Mouse (Mus musculus): ENCODE results near the gene Hmox1.
A peak's percentile ranks its signal among the peaks of the same experiment; 100 is the strongest.

Gene Hmox1

DNA sequence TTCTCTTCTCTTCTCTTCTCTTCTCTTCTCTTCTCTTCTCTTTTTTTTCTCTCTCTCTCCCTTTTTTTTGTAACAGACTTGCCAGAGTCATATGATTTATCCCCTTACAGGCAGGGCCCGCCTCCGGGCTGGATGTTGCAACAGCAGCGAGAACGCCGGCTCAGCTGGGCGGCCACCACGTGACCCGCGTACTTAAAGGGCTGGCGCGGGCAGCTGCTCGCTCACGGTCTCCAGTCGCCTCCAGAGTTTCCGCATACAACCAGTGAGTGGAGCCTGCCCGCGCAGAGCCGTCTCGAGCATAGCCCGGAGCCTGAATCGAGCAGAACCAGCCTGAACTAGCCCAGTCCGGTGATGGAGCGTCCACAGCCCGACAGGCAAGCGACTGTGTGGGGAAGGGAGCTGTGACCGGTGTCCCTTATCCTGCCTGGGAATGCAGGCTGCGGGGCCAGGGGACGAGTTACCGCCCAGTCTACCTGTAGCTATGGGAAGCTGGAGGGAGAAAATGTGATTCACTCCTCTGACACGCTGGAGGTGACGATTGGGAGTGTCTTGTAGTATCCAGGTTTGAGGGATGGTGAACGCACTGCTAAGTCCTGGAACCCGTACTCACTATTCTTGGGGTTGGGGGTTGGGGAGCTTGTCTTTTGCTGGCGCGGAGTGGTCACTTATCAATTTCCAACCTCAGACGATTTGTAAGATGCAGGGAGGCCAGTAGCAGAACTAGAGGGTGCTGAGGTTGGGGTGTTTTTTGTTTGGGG, at the start of gene Hmox1:
Gene Hmox1, plus strand, starts transcription at position 223 of the 758 bp plus-strand sequence.
- Histone ChIP-seq H3K27me3 (ENCODE audit: control insufficient read depth, insufficient read depth, low read length, poor library complexity, severe bottlenecking) (no peaks in the 10 kb centered on the region; the same call in none of the 2 replicates), H3K36me3 (ENCODE audit: control insufficient read depth, insufficient read depth, low read length, poor library complexity, severe bottlenecking) (no peaks in the 10 kb centered on the region)
- DNase-seq (ENCODE audit: low read depth, low spot score), result peak; percentile 69

DNA sequence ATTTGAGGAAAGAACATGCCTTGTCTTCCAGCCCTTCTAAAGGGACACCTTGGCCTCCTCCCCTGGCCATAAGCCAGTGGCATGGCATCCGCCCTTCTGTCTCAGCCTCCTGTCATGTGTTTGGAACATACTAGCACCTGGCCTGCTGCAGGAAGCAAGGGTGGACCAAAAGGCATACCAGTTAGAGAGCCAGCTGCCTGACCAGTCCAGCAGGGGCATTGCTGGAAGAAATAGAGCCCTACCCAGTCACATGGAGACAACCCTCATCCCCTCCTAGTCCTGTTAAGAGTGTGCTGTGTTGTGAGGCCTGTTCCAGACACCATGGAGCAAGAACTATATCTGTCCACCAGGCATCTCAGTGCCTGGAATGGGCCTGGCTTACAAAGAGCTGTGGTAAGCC, 47.1 kb upstream of the Hmox1 start:
- DNase-seq (ENCODE audit: low read depth, low spot score), result no peak
- Histone ChIP-seq H3K27me3 (ENCODE audit: control insufficient read depth, insufficient read depth, low read length, poor library complexity, severe bottlenecking) (no peaks in the 10 kb centered on the region), H3K36me3 (ENCODE audit: control insufficient read depth, insufficient read depth, low read length, poor library complexity, severe bottlenecking) (no peaks in the 10 kb centered on the region)

DNA sequence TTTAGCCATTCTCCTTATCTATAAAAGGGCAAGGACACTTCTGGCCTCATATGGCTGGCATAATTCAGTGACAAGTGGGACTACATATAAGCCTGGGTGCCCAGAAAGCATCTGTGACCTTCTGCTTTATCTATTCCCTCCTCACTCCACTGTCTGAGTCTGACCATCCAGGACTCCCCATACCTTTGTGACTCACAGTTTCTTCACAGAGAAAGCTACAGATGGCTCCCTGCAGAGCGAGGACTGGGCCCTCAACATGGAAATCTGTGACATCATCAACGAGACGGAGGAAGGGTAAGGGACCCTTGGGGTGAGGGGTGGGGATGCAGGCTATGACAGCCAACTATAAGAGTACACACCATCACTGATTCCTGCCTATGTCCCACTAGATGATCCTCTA, 45.6 kb upstream of the Hmox1 start:
- Histone ChIP-seq H3K36me3 (ENCODE audit: control insufficient read depth, insufficient read depth, low read length, poor library complexity, severe bottlenecking) (no peaks in the 10 kb centered on the region), H3K27me3 (ENCODE audit: control insufficient read depth, insufficient read depth, low read length, poor library complexity, severe bottlenecking) (no peaks in the 10 kb centered on the region)
- no peak for DNase-seq (ENCODE audit: low read depth, low spot score)

DNA sequence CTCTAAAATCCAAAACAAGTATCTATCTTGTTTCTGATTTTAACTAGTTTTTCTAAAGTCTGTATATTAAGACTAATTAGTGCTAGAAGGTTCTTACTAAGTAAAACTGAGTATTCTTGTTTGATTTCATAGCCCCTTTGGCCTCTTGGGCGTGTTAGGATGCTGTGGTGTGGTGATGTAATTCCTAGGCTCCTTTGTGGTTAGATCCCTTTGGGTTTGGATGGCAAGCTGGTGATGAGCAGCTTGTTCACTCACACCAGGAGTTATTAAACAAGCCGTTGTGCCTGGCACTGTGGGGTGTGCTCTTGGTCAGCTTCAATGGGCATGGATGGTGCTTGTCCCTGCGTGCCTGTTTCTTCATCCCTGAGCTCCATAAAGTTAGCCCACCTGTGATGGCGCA, 40.1 kb upstream of the Hmox1 start:
- no peaks in the 10 kb centered on the region for H3K27me3 ChIP-seq (ENCODE audit: control insufficient read depth, insufficient read depth, low read length, poor library complexity, severe bottlenecking)
- H3K36me3 ChIP-seq (ENCODE audit: control insufficient read depth, insufficient read depth, low read length, poor library complexity, severe bottlenecking), result no peaks in the 10 kb centered on the region; the same call in 1 of the 2 replicates

DNA sequence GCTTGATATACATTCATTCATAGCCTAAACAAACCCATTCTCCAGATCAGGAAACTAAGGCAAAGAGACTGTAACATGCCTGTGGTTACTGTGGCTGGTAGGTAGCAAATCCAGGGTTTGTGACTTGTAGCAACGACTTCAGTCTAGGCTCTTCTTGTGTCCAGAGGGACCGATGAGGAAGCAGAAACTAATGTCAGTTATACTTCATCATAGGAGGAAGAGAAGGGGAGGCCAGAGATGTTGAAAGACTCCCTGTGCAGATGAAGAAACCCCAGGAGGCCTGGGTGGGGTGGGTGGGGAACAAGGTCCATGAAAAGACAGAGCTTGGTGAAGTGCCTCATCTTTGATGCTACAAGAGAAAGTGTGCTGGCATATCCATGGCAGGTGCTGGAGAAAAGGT, 37.7 kb upstream of the Hmox1 start:
- Histone ChIP-seq H3K27me3 (ENCODE audit: control insufficient read depth, insufficient read depth, low read length, poor library complexity, severe bottlenecking) (no peaks in the 10 kb centered on the region), H3K36me3 (ENCODE audit: control insufficient read depth, insufficient read depth, low read length, poor library complexity, severe bottlenecking) (peaks cover 1% of the 10 kb centered on the region; the same call in 1 of the 2 replicates)
- no peak for DNase-seq (ENCODE audit: low read depth, low spot score)

More for the DNA sequence above, 40.1 kb upstream of the Hmox1 start:
- no peak for DNase-seq (ENCODE audit: low read depth, low spot score)

DNA sequence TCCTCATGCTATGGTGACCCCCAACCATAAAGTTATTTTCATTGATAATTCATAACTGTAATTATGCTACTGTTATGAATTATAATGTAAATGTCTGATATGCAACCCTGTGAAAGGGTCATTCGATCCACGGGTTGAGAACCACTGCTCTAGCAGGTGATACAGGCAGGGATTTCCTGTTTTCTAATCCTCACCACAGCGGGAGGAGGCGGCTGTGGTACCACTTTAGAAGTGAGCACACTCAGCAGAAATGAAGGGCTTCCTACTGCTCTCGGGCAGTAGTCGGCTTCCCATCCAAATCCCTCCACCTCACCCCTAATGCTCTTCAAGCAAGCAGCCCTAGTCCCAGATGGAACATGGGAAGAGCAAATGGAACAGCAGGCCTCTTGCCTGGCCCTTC, 33.4 kb upstream of the Hmox1 start:
- H3K36me3 ChIP-seq (ENCODE audit: control insufficient read depth, insufficient read depth, low read length, poor library complexity, severe bottlenecking), result peaks cover 1% of the 10 kb centered on the region; the same call in 1 of the 2 replicates
- H3K27me3 ChIP-seq (ENCODE audit: control insufficient read depth, insufficient read depth, low read length, poor library complexity, severe bottlenecking), result no peaks in the 10 kb centered on the region
- no peak for DNase-seq (ENCODE audit: low read depth, low spot score)

DNA sequence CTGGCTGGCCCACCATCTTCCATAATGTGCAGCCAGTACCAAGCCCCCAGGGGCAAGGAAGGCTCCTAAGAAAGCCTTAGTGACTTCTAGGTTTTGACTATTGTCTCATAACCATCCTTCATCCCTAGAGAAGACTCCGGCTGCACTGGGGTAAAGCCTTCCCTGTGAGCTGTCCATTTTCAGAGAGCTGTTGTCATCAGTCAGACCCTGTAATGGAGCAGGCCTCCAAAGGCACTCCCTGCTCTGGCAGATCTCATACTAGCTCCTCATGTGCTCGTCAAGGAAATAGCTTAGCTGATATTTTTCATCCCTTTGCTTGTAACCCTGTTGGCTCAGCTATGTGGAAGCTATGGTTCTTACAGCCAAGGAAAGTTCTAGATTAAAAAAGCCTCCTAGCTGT, 32.6 kb upstream of the Hmox1 start:
- Histone ChIP-seq H3K36me3 (ENCODE audit: control insufficient read depth, insufficient read depth, low read length, poor library complexity, severe bottlenecking) (peaks cover 1% of the 10 kb centered on the region; the same call in 1 of the 2 replicates), H3K27me3 (ENCODE audit: control insufficient read depth, insufficient read depth, low read length, poor library complexity, severe bottlenecking) (no peaks in the 10 kb centered on the region)
- no peak for DNase-seq (ENCODE audit: low read depth, low spot score)

DNA sequence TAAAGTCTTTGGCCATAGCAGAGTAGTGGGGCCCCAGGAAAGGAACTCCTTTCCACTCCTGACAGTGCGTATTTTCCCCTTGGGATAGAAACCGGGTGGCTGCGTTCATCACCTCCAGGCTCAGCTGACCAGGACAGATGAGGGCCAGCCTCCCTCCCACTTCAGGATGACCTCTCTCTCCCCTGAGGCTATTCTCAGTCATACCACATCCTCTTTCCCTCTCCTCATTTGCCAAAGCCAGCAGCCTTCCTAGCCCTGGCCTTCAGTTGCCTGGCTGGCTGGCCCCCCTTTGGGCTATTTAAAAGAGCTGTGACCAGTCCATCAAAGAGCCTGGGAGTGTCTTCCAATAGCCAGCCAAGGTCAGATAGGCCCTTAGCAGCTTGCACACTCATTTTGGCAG, 30.1 kb upstream of the Hmox1 start:
- no peak for DNase-seq (ENCODE audit: low read depth, low spot score)
- Histone ChIP-seq H3K36me3 (ENCODE audit: control insufficient read depth, insufficient read depth, low read length, poor library complexity, severe bottlenecking) (peaks cover 3% of the 10 kb centered on the region; the same call in 1 of the 2 replicates), H3K27me3 (ENCODE audit: control insufficient read depth, insufficient read depth, low read length, poor library complexity, severe bottlenecking) (no peaks in the 10 kb centered on the region)

DNA sequence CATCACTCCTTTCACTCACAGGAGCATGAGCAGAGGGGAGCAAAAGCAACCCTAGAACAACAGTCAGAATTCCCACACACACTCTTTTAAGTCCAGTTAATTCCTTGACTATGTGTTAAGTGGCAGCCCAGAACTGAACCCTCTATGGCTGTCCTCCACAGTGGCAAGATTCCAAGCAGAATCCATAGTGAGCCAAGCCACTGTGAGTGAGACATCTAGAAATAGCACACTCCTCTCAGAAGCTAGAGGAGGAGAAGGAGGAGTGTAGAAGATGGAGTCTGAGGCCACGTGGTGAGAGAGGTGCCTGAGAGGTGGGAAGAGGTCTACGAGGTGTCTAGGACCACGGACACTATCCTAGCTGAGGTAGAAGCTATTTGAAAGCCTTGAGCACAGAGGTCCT, 28.6 kb upstream of the Hmox1 start:
- H3K27me3 ChIP-seq (ENCODE audit: control insufficient read depth, insufficient read depth, low read length, poor library complexity, severe bottlenecking), result no peaks in the 10 kb centered on the region
- no peak for DNase-seq (ENCODE audit: low read depth, low spot score)
- H3K36me3 ChIP-seq (ENCODE audit: control insufficient read depth, insufficient read depth, low read length, poor library complexity, severe bottlenecking), result peaks cover 1% of the 10 kb centered on the region; the same call in 1 of the 2 replicates

DNA sequence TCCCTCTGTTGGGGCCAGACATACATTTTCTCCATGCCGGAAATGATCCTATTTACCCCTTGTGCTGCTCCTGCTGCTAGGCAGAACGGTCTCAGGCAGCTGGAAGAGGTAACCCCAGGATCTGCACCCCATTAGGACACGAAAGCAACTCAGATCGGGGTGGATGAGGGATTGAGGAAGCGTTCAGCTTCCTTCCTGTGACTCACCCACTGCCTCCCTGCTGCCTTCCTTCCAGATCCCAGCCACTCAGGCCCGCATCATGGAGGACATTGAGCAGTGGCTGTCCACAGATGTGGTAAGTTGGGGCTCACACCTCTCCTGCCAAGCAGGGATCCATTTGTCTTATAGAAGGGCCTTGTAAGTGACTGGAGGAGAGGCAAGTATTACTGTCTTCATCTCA, 26.1 kb upstream of the Hmox1 start:
- no peak for DNase-seq (ENCODE audit: low read depth, low spot score)
- no peaks in the 10 kb centered on the region for H3K27me3 ChIP-seq (ENCODE audit: control insufficient read depth, insufficient read depth, low read length, poor library complexity, severe bottlenecking)
- peaks cover 1% of the 10 kb centered on the region; the same call in 1 of the 2 replicates for H3K36me3 ChIP-seq (ENCODE audit: control insufficient read depth, insufficient read depth, low read length, poor library complexity, severe bottlenecking)

DNA sequence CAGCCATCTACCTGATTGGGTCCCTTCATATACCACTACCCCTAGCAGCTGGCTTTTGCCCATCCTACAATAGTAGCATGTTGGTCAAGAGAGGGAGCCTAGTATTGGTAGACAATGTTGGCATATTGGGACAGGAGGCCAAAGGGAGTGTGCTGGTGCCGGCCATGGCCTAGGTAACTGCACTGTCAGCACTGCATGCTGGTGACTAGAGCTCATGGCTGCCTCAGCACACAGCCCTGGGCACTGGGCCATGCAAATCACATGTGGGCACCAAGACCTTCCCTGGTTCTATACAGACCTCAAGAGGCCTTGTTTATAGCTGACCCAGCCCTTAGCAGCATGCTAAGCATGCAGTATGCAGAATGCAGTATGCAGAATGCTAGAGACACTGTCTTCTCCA, 23.1 kb upstream of the Hmox1 start:
- no peak for DNase-seq (ENCODE audit: low read depth, low spot score)
- Histone ChIP-seq H3K27me3 (ENCODE audit: control insufficient read depth, insufficient read depth, low read length, poor library complexity, severe bottlenecking) (no peaks in the 10 kb centered on the region), H3K36me3 (ENCODE audit: control insufficient read depth, insufficient read depth, low read length, poor library complexity, severe bottlenecking) (peaks cover 1% of the 10 kb centered on the region; the same call in 1 of the 2 replicates)

DNA sequence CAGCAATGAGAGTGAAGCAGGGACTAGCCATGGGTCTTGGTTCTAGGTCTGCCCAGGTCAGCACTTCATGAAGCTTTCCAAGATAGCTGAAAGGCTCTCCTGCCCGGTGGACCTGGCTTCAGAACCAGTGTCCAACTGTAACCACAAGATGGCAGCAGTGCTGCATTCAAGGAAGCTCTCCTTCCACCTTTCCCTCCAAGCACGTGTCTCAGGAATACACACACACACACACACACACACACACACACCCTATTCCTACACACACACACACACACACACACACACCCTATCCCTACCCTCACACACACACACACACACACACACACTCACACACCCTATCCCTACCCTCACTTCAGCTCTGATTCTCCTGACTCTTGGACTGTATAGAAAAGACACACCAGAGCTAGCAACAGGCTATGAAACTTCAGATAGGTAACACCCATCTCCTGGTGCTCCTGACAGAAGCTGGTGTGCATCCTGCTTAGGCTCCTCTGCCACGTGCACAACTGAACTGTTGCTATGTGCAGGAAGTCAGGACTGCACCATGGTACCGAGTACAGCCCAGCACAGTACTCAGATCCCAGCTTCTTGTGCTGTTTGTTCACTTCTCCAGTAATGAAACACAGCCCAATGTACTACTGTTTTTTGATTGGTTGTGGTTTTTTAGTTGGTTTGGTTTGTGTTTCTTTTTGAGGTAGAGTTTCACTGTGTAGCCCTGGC, 21.6 kb upstream of the Hmox1 start:
- Histone ChIP-seq H3K27me3 (ENCODE audit: control insufficient read depth, insufficient read depth, low read length, poor library complexity, severe bottlenecking) (no peaks in the 10 kb centered on the region), H3K36me3 (ENCODE audit: control insufficient read depth, insufficient read depth, low read length, poor library complexity, severe bottlenecking) (peaks cover 1% of the 10 kb centered on the region; the same call in 1 of the 2 replicates)
- DNase-seq (ENCODE audit: low read depth, low spot score), result peak; percentile 79

DNA sequence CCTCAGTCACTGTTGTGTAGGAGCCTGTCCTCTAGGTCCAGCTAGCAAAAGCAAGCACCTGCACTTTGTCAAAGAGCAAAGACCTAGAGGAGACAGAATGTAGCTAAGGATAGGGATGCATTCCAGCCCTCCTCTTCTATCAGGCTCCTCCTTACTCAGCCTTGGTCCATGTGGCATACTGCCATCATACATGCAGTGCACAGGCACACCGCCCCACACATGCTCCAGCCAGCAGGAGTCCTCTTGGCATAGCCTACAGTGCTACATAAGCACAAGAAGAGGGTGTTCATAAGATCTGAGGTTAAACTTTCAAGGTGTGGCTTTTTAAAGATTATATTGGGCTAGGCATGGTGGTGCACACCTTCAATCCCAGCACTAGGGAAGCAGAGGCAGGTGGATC, 18.5 kb upstream of the Hmox1 start:
- Histone ChIP-seq H3K36me3 (ENCODE audit: control insufficient read depth, insufficient read depth, low read length, poor library complexity, severe bottlenecking) (no peaks in the 10 kb centered on the region), H3K27me3 (ENCODE audit: control insufficient read depth, insufficient read depth, low read length, poor library complexity, severe bottlenecking) (no peaks in the 10 kb centered on the region)
- no peak for DNase-seq (ENCODE audit: low read depth, low spot score)

DNA sequence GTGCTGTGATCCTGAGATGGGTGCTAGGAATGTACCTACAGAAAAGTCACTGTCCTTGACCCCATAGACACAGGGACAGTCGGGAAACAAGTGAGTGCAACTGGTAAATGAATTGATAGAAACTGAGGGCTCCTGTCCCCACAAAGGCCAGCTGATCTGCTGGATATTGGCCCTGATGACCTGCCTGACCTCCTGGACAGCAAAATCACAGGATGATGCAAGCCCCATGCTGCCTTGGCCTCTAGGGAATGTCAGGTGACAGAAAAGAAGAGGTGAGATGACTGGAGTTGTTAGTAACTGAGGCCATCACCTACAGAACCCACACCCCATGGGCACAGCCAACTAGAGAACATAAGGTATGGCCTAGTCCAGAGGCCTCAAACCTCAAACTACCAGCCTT, 15.2 kb upstream of the Hmox1 start:
- Histone ChIP-seq H3K36me3 (ENCODE audit: control insufficient read depth, insufficient read depth, low read length, poor library complexity, severe bottlenecking) (no peaks in the 10 kb centered on the region), H3K27me3 (ENCODE audit: control insufficient read depth, insufficient read depth, low read length, poor library complexity, severe bottlenecking) (no peaks in the 10 kb centered on the region)
- DNase-seq (ENCODE audit: low read depth, low spot score), result no peak

DNA sequence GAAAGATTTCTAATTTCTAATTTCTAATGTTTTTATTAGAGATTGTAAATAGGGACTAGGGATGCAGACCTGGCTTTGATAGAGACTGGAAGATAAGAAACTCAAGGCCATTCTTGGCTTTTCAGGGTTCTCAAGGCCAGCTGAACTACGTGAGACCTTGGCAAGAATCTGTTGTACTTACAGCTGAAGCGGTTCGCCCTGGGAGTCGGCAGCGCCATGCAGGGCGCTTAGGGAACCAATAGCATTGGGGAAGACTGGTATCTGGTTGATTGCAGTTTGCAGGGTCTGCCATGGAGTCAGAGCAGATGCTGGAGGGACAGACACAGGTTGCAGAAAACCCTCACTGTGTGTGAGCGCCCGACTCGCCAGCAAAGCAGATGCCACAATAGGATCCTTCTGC, 14.6 kb upstream of the Hmox1 start:
- no peaks in the 10 kb centered on the region for H3K27me3 ChIP-seq (ENCODE audit: control insufficient read depth, insufficient read depth, low read length, poor library complexity, severe bottlenecking)
- DNase-seq (ENCODE audit: low read depth, low spot score), result no peak
- H3K36me3 ChIP-seq (ENCODE audit: control insufficient read depth, insufficient read depth, low read length, poor library complexity, severe bottlenecking), result no peaks in the 10 kb centered on the region

All from splenic B cell, adult 2 months (primary cell).